Mouse (Mus musculus) gonadal fat pad, adult 2 months (tissue): ENCODE results near the gene Atrnl1. TPM values are rescaled to one million over a fixed set of nuclear protein-coding genes. Genes with fewer than 3 reads are reported as not detected.
"Not testable (repeated sequence)": the region's sequence is repeated elsewhere in the genome, so short reads cannot be mapped to it uniquely, and the experiment has no call there.

Source experiments
- DNase-seq: peaks from one replicate; pipeline ENCODE4 v3.0.0-alpha.2; 2012; ENCODE audit warnings: low read depth
- polyA plus RNA-seq: library from polyadenylated mRNA; depleted of rRNA; stranded (reverse); fragments of >200 nt; gene quantifications from 2 replicates; pipeline ENCODE4 v1.2.3, GENCODE M21; 2012

Atrnl1 gene
- polyA plus RNA-seq, 1 experiment: 9.5 TPM

- DNase-seq: no peak
These were observed 212.6 kb downstream of the Atrnl1 start for GRCm38 (mm10) chr19:57823446-57823845.

GRCm38 (mm10) chr19:57825271-57826207 is 214.7 kb downstream of the Atrnl1 start:
- no peak for DNase-seq

- DNase-seq: no peak
These were observed 222.2 kb downstream of the Atrnl1 start for GRCm38 (mm10) chr19:57833083-57833482.

- DNase-seq: no peak
These were observed 227.0 kb downstream of the Atrnl1 start for GRCm38 (mm10) chr19:57837882-57838281.

GRCm38 (mm10) chr19:57838546-57838945 is 227.7 kb downstream of the Atrnl1 start:
- DNase-seq: no peak

GRCm38 (mm10) chr19:57849915-57850314 is 239.1 kb downstream of the Atrnl1 start:
- no peak for DNase-seq

- DNase-seq: no peak
These were observed 257.5 kb downstream of the Atrnl1 start for GRCm38 (mm10) chr19:57868350-57868749.

GRCm38 (mm10) chr19:57870871-57871270 is 260.0 kb downstream of the Atrnl1 start:
- DNase-seq: no peak

- DNase-seq: no peak
These were observed 265.2 kb downstream of the Atrnl1 start for GRCm38 (mm10) chr19:57876057-57876456.

- DNase-seq: no peak
These were observed 266.5 kb downstream of the Atrnl1 start for GRCm38 (mm10) chr19:57877343-57877742.

GRCm38 (mm10) chr19:57878583-57878982 is 267.7 kb downstream of the Atrnl1 start:
- no peak for DNase-seq

GRCm38 (mm10) chr19:57879841-57880240 is 269.0 kb downstream of the Atrnl1 start:
- DNase-seq: not testable (repeated sequence)

- DNase-seq: no peak
These were observed 271.1 kb downstream of the Atrnl1 start for GRCm38 (mm10) chr19:57881927-57882326.

- DNase-seq: no peak
These were observed 278.0 kb downstream of the Atrnl1 start for GRCm38 (mm10) chr19:57888871-57889270.

GRCm38 (mm10) chr19:57889741-57890140 is 278.9 kb downstream of the Atrnl1 start:
- DNase-seq: no peak

GRCm38 (mm10) chr19:57890954-57891353 is 280.1 kb downstream of the Atrnl1 start:
- no peak for DNase-seq

- no peak for DNase-seq
These were observed 283.4 kb downstream of the Atrnl1 start for GRCm38 (mm10) chr19:57894191-57894590.

- DNase-seq: no peak
These were observed 289.2 kb downstream of the Atrnl1 start for GRCm38 (mm10) chr19:57900037-57900436.

GRCm38 (mm10) chr19:57909466-57909865 is 298.6 kb downstream of the Atrnl1 start:
- no peak for DNase-seq

GRCm38 (mm10) chr19:57910650-57911049 is 299.8 kb downstream of the Atrnl1 start:
- DNase-seq: no peak

- DNase-seq: no peak
These were observed 305.5 kb downstream of the Atrnl1 start for GRCm38 (mm10) chr19:57916325-57916724.

- no peak for DNase-seq
These were observed 312.2 kb downstream of the Atrnl1 start for GRCm38 (mm10) chr19:57922991-57923390.

GRCm38 (mm10) chr19:57924856-57925255 is 314.0 kb downstream of the Atrnl1 start:
- no peak for DNase-seq
